Mouse (Mus musculus) layer of hippocampus, adult 2 months (tissue): ENCODE measurements around the gene Inava. TPM values are rescaled to one million over a fixed set of nuclear protein-coding genes. Genes with fewer than 3 reads are reported as not detected.
A peak's percentile ranks its signal among the peaks of the same experiment; 100 is the strongest.

ENCODE experiments used
- DNase-seq, 2 experiments: peaks; one replicate each; pipeline ENCODE4 v3.0.0; 2022; ENCODE audit warnings: low spot score in 2 of 2
- H3K27ac ChIP-seq: fragments of 200-600 bp; 2 replicates; pipeline ENCODE4 v1.8.1; 2022
- H3K4me3 ChIP-seq: fragments of 200-600 bp; 2 replicates; pipeline ENCODE4 v1.8.1; 2022; ENCODE audit warnings: mild to moderate bottlenecking
- CTCF ChIP-seq: fragments of 200-600 bp; conservative IDR thresholded peaks from 2 replicates; pipeline ENCODE4 v1.8.1; 2022; ENCODE audit warnings: antibody characterized with exemption, mild to moderate bottlenecking, moderate library complexity
- total RNA-seq, 2 experiments: library from RNA; stranded (reverse); gene quantifications; 2 replicates each; pipeline ENCODE4 v1.2.3; 2021

Inava gene
- total RNA-seq, 2 experiments from 2014 or later, result 3.0 to 3.2 TPM

DNA sequence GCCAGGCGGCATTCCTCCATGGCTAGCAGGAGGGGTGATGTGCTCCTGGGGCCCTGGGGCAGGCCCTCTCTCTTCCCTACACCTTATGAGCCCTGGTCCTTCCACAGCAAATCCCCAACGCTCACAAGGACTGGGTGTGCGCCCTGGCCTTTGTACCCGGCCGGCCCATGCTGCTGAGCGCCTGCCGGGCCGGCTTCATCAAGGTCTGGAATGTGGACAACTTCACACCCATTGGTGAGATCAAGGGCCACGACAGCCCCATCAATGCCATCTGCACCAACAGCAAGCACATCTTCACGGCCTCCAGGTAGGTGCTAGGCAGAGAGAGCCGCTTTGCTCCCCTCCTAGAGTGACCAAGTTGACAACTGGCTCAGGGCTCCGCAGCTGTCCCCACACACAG, 61.4 kb downstream of the Inava start:
- Histone ChIP-seq H3K27ac (no peak overlapping the region), H3K4me3 (no peak overlapping the region)
- no peak for DNase-seq
- no peak for TF ChIP-seq CTCF

DNA sequence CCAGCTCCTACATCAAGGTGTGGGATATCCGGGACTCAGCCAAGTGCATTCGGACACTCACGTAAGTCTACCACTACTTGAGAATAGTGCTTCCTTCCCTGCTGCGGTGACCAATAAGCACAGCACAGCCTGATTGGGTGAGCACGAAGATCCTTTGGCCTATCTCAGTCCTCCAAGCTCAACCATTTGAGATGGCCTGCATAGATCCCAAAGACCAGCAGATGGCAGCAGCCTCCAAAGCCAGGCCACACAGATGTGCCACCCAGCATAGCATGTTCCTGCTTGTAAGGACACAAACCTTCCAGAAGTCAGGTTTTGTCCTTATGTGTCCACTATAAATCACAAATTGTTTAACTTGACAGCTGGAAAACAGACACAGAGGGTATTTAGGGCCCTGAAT, 64.0 kb downstream of the Inava start:
- peak; percentile 63 to 72 for DNase-seq
- Histone ChIP-seq H3K27ac (no peak overlapping the region), H3K4me3 (no peak overlapping the region)
- peak; percentile 89 for TF ChIP-seq CTCF

DNA sequence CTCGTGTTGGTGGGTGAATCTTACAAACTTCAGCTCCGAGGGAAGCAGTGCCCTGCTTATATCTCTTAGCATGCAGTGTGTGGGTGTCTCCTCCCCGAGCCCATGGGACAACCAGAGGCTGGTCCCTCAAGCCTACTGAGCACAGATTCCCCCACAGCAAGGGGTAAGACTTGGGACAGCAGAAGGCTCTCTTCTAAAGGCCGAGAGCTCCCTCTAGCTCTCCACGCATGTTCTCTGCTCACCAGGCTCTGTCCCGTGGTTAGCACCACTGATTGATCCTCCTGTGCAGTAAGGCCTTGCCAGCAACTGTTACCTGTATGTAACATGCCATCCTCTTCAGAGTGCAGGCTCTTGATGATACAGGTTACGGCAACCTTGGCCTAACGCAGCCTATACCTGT, 66.4 kb downstream of the Inava start:
- H3K4me3 ChIP-seq, result no peak overlapping the region
- peak; percentile 80 for TF ChIP-seq CTCF
- H3K27ac ChIP-seq, result no peak overlapping the region
- DNase-seq, result peak; percentile 38 to 51

DNA sequence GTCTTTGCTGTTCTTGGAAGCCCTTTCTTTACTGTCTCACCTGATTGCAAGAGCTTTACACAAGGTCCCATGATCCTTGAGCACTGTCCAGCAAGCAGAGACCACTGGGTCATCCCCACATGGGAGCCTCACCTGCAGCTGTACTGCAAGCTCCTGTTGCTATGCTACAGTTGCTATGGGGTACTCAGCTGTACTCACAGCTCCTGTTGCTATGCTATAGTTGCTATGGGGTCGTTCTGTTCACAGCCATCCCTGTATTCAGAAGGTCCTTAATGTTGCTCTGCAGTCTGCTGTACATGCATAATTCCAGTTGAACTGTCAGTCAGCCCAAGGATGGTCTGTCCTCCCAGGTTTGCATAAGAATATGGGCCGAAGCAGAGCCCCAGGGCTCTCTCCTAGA, 68.6 kb downstream of the Inava start:
- no peak for DNase-seq
- H3K27ac ChIP-seq, result 0 out of 2 replicates have a peak overlapping the region, but pooled peaks have one; percentile 4
- TF ChIP-seq CTCF, result no peak
- no peak overlapping the region for H3K4me3 ChIP-seq

Other genes with a start within 250 kb of the Inava start
- gene Igfn1, start 227.9 kb downstream of the Inava start, total RNA-seq, result under 1 TPM; 0.15 to 0.36 TPM
- 10 to 100 TPM; 69.5 to 85.7 TPM for gene Tmem9, start 226.1 kb downstream of the Inava start, total RNA-seq
- gene Ascl5, start 183.5 kb downstream of the Inava start, total RNA-seq, result not detected
- under 1 TPM; 0.49 to 0.77 TPM for gene Cacna1s, start 181.5 kb downstream of the Inava start, total RNA-seq
- gene Kif21b, start 102.9 kb downstream of the Inava start, total RNA-seq, result 10 to 100 TPM; 33.9 to 36.5 TPM
- 1 to 10 TPM; 1.3 to 1.5 TPM for gene Mroh3, start 21.4 kb downstream of the Inava start, total RNA-seq
- 1 to 10 TPM; 5.0 to 5.5 TPM for gene Gpr25, start 26.6 kb upstream of the Inava start, total RNA-seq
- gene Camsap2, start 111.8 kb upstream of the Inava start, total RNA-seq, result 100 to 1,000 TPM; 132 to 141 TPM
- 10 to 100 TPM in 1 of 2 experiments, 1 to 10 TPM in 1; 9.7 to 11.2 TPM for gene Ddx59, start 181.0 kb upstream of the Inava start, total RNA-seq
- gene Kif14, start 232.1 kb upstream of the Inava start, total RNA-seq, result under 1 TPM; 0.12 to 0.20 TPM